Mouse (Mus musculus) thymus, adult 2 months (tissue): Measurements from ENCODE around the gene Tcte1.

ENCODE experiments used
- CTCF ChIP-seq: fragments of 200-500 bp; IDR thresholded peaks from 2 replicates; pipeline ENCODE4 v1.5.1; 2012; ENCODE audit warnings: mild to moderate bottlenecking, control low read depth, low read length, moderate library complexity, borderline replicate concordance; ENCODE audit not compliant: control insufficient read depth, poor library complexity, insufficient read depth; ENCODE audit errors: extremely low read depth
- POLR2A ChIP-seq: fragments of 200-500 bp; IDR thresholded peaks from 2 replicates; pipeline ENCODE4 v1.6.1; 2012; ENCODE audit warnings: mild to moderate bottlenecking, low read length, control low read depth, moderate library complexity; ENCODE audit not compliant: control insufficient read depth, poor library complexity, insufficient read depth; ENCODE audit errors: extremely low read depth

DNA sequence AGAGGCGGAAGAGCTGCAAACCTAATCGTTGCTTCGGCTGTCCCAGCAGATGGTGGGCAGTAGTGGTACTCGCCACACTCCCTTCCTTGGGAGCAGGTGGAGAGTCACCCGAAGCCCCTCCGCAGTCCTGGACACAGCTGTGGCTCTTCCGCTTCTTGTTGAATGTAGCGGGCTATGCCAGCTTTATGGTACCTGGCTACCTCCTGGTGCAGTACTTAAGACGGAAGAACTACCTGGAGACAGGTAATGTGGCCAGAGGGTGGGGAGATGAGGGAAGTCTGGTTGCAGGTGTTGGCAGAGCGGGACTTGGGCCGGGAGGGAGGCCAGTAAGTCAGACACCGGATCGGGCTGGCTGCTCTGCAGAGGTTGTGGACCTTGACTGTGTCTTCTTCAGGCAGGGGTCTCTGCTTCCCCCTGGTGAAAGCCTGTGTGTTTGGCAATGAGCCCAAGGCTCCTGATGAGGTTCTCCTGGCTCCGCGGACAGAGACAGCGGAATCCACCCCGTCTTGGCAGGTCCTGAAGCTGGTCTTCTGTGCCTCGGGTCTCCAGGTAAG is 41.4 kb downstream of the Tcte1 start:
- TF ChIP-seq CTCF (no peak), POLR2A (no peak)
